Mouse (Mus musculus) testis, adult 2 months (tissue): ENCODE data around the gene Grb14. TPM values are rescaled to one million over a fixed set of nuclear protein-coding genes. Genes with fewer than 3 reads are reported as not detected.

Source experiments
- H3K27ac ChIP-seq: fragments of 200-500 bp; 2 replicates; pipeline ENCODE4 v1.5.1; 2012; ENCODE audit warnings: low read depth, low read length; ENCODE audit not compliant: control insufficient read depth, insufficient read depth
- H3K27me3 ChIP-seq: fragments of 200-500 bp; 2 replicates; pipeline ENCODE4 v1.6.1; 2012; ENCODE audit warnings: mild to moderate bottlenecking, low read length, moderate library complexity; ENCODE audit not compliant: control insufficient read depth, insufficient read depth
- H3K36me3 ChIP-seq: fragments of 200-500 bp; 2 replicates; pipeline ENCODE4 v1.6.1; 2012; ENCODE audit warnings: mild to moderate bottlenecking, low read length; ENCODE audit not compliant: control insufficient read depth, insufficient read depth
- H3K4me1 ChIP-seq: fragments of 200-500 bp; 2 replicates; pipeline ENCODE4 v1.6.1; 2012; ENCODE audit warnings: low read length; ENCODE audit not compliant: control insufficient read depth, insufficient read depth
- H3K4me3 ChIP-seq: fragments of 200-500 bp; 2 replicates; pipeline ENCODE4 v1.5.1; 2012; ENCODE audit warnings: low read depth, mild to moderate bottlenecking, low read length, moderate library complexity, mixed read lengths; ENCODE audit not compliant: control insufficient read depth
- CTCF ChIP-seq: fragments of 200-500 bp; IDR thresholded peaks from 2 replicates; pipeline ENCODE4 v1.5.1; 2012; ENCODE audit warnings: low read depth, mild to moderate bottlenecking, inconsistent platforms, low read length, moderate library complexity; ENCODE audit not compliant: control insufficient read depth, insufficient read depth, insufficient replicate concordance
- POLR2A ChIP-seq: fragments of 200-500 bp; IDR thresholded peaks from 2 replicates; pipeline ENCODE4 v1.6.1; 2012; ENCODE audit warnings: low read depth, mild to moderate bottlenecking, inconsistent platforms, low read length, moderate library complexity; ENCODE audit not compliant: control insufficient read depth
- polyA plus RNA-seq: library from polyadenylated mRNA; depleted of rRNA; stranded (reverse); fragments of >200 nt; gene quantifications from 2 replicates; pipeline ENCODE4 v1.2.3, GENCODE M21; 2012

The Grb14 gene
- polyA plus RNA-seq, 1 experiment, result 6.2 TPM

- H3K27ac ChIP-seq, result no peak overlapping the region
- no peaks in the 10 kb centered on the region for H3K27me3 ChIP-seq
- no peaks in the 10 kb centered on the region; the same call in 1 of the 2 replicates for H3K4me1 ChIP-seq
- H3K4me3 ChIP-seq, result no peak overlapping the region
- H3K36me3 ChIP-seq, result no peaks in the 10 kb centered on the region
- TF ChIP-seq POLR2A, result no peak
- no peak for TF ChIP-seq CTCF
Observed at GRCm38 (mm10) chr2:65005044-65005443, 19.7 kb downstream of the Grb14 start.

DNA sequence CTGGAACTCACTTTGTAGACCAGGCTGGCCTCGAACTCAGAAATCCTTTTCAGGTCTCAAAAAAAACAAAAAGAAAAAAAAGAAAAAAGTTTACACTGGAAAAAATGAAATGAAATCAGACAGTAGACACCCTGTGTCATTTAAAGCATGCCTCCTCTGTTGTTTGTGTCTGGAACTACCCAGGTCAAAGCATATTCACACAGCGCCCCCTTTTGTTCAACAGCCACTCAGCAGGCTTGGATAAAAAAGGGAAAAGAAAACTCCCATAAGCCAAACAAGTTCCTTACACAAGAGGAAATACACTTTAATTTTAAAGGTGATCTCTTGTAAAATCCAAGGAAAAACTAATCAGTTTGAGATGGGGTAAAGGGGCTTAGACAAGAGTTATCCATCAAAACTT, 21.4 kb downstream of the Grb14 start:
- no peaks in the 10 kb centered on the region for H3K36me3 ChIP-seq
- H3K27ac ChIP-seq, result no peak overlapping the region
- no peaks in the 10 kb centered on the region for H3K27me3 ChIP-seq
- TF ChIP-seq CTCF (no peak), POLR2A (no peak)
- no peak overlapping the region for H3K4me3 ChIP-seq
- no peaks in the 10 kb centered on the region; the same call in 1 of the 2 replicates for H3K4me1 ChIP-seq

DNA sequence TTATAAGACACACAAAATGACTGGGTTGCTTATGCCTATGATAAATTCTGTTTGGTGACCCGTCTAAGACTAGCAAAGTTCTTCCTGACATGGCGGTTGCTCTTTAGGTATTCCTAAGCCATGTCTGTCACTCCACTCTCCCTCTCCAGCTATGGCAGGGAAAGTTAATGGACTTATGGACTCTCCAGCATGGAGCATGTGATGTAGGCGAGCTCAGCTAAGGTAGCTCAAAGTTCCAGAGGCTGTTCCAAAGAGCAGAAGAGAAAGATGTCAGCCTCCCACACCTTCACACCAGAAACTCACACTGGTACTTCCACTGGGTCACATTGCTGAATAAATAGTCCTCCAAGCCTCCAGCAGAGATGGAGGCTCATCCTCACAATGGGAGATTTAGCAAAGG, 22.2 kb downstream of the Grb14 start:
- H3K4me1 ChIP-seq, result no peaks in the 10 kb centered on the region; the same call in 1 of the 2 replicates
- H3K27ac ChIP-seq, result no peak overlapping the region
- no peaks in the 10 kb centered on the region for H3K27me3 ChIP-seq
- no peaks in the 10 kb centered on the region for H3K36me3 ChIP-seq
- no peak for TF ChIP-seq POLR2A
- TF ChIP-seq CTCF, result no peak
- no peak overlapping the region for H3K4me3 ChIP-seq

- Histone ChIP-seq H3K27ac (no peak overlapping the region), H3K4me3 (no peak overlapping the region), H3K27me3 (no peaks in the 10 kb centered on the region), H3K4me1 (no peaks in the 10 kb centered on the region; the same call in 1 of the 2 replicates), H3K36me3 (no peaks in the 10 kb centered on the region)
- TF ChIP-seq CTCF (no peak), POLR2A (no peak)
Observed at GRCm38 (mm10) chr2:64995048-64995447, 29.7 kb downstream of the Grb14 start.

- no peaks in the 10 kb centered on the region for H3K4me1 ChIP-seq
- H3K27me3 ChIP-seq, result no peaks in the 10 kb centered on the region
- H3K27ac ChIP-seq, result no peak overlapping the region
- TF ChIP-seq POLR2A (no peak), CTCF (no peak)
- H3K4me3 ChIP-seq, result no peak overlapping the region
- no peaks in the 10 kb centered on the region for H3K36me3 ChIP-seq
Observed at GRCm38 (mm10) chr2:64989426-64990187, 35.2 kb downstream of the Grb14 start.

GRCm38 (mm10) chr2:64987782-64988181, 37.0 kb downstream of the Grb14 start:
- Histone ChIP-seq H3K27ac (no peak overlapping the region), H3K4me1 (no peaks in the 10 kb centered on the region), H3K4me3 (no peak overlapping the region), H3K27me3 (no peaks in the 10 kb centered on the region), H3K36me3 (no peaks in the 10 kb centered on the region)
- TF ChIP-seq POLR2A, result no peak
- TF ChIP-seq CTCF, result no peak

DNA sequence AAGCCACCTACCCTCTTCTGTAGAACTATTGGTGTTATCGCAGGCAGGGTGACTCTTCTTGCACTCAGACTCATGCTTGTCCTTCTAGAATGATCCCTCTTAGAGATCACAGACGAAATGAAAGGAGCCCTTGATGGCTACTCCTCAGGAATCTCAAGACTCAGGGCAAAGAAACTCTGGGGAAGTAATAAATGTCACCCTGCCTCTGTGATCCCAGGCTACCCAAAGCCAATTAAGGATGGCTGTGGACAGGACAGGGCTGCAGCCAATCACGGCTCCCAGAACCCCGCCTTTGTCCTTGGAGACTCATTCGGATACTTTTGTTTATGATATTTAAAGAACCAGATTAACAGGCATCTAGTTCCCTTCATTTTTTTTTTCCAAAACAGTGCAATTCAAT, 49.2 kb downstream of the Grb14 start:
- Histone ChIP-seq H3K4me1 (no peaks in the 10 kb centered on the region), H3K27ac (peak overlapping the region; percentile 64)
- no peak for TF ChIP-seq CTCF

More for the DNA sequence above, 49.2 kb downstream of the Grb14 start:
- Histone ChIP-seq H3K36me3 (no peaks in the 10 kb centered on the region), H3K27me3 (no peaks in the 10 kb centered on the region), H3K4me3 (peak overlapping the region; percentile 22)
